Mouse (Mus musculus) kidney, adult 2 months (tissue): ENCODE measurements around the gene Cpm. TPM values are rescaled to one million over a fixed set of nuclear protein-coding genes. Genes with fewer than 3 reads are reported as not detected.
"Not testable (repeated sequence)": the region's sequence is repeated elsewhere in the genome, so short reads cannot be mapped to it uniquely, and the experiment has no call there.

ENCODE experiments used
- DNase-seq: peaks from one replicate; pipeline ENCODE4 v3.0.0; 2021
- H3K27ac ChIP-seq: fragments of 200-500 bp; 2 replicates; pipeline ENCODE4 v1.5.1; 2012; ENCODE audit warnings: low read depth, low read length, control low read depth, inconsistent platforms; ENCODE audit not compliant: insufficient read depth
- H3K27me3 ChIP-seq: fragments of 200-500 bp; replicated peaks from 2 replicates; pipeline ENCODE4 v1.6.1; 2012; ENCODE audit warnings: mild to moderate bottlenecking, moderate library complexity, low read length, inconsistent platforms; ENCODE audit not compliant: control insufficient read depth, insufficient read depth
- H3K36me3 ChIP-seq: fragments of 200-500 bp; 2 replicates; pipeline ENCODE4 v1.6.1; 2012; ENCODE audit warnings: mild to moderate bottlenecking, moderate library complexity, low read length, inconsistent platforms; ENCODE audit not compliant: control insufficient read depth, insufficient read depth
- H3K4me1 ChIP-seq: fragments of 200-500 bp; 2 replicates; pipeline ENCODE4 v1.6.1; 2011; ENCODE audit warnings: low read length; ENCODE audit not compliant: control insufficient read depth, insufficient read depth
- H3K4me3 ChIP-seq: fragments of 200-500 bp; 2 replicates; pipeline ENCODE4 v1.5.1; 2011; ENCODE audit warnings: mild to moderate bottlenecking, low read depth, low read length, control low read depth; ENCODE audit not compliant: insufficient read depth
- CTCF ChIP-seq: fragments of 200-500 bp; conservative IDR thresholded peaks from 2 replicates; pipeline ENCODE4 v1.5.1; 2011; ENCODE audit warnings: low read depth, mild to moderate bottlenecking, control low read depth, low read length, moderate library complexity, mixed read lengths; ENCODE audit not compliant: insufficient read depth, insufficient read length
- POLR2A ChIP-seq: fragments of 200-500 bp; IDR thresholded peaks from one replicate; pipeline ENCODE4 v1.6.1; 2011; ENCODE audit warnings: low read depth, low read length, control low read depth
- WGBS: fragments of 180-500 bp; shearing (Covaris S2); methylation state at CpG from one replicate; pipeline ENCODE4 v1.1.7; 2018; 5-methylcytosine and 5-hydroxymethylcytosine counted together
- polyA plus RNA-seq: library from polyadenylated mRNA; depleted of rRNA; stranded (reverse); fragments of >200 nt; gene quantifications from 2 replicates; pipeline ENCODE4 v1.2.3, GENCODE M21; 2012

Cpm gene
- polyA plus RNA-seq, 1 experiment: 37.2 TPM

GRCm38 (mm10) chr10:117711408-117711807 lies 82.1 kb downstream of the Cpm start:
- Histone ChIP-seq H3K4me3 (no peak overlapping the region; the same call in 1 of the 2 replicates), H3K27ac (peak overlapping the region; percentile 93), H3K4me1 (peaks cover 13% of the 10 kb centered on the region), H3K36me3 (no peaks in the 10 kb centered on the region; the same call in 1 of the 2 replicates), H3K27me3 (no peaks in the 10 kb centered on the region)
- WGBS: 31% methylated on average over 5 of the region's 5 CpGs
- peak; percentile 84 for DNase-seq
- no peak for TF ChIP-seq CTCF
- no peak for TF ChIP-seq POLR2A

GRCm38 (mm10) chr10:117712191-117712754 lies 83.0 kb downstream of the Cpm start:
- Histone ChIP-seq H3K27me3 (no peaks in the 10 kb centered on the region), H3K27ac (peak overlapping the region; percentile 93), H3K4me3 (no peak overlapping the region), H3K4me1 (peaks cover 17% of the 10 kb centered on the region), H3K36me3 (no peaks in the 10 kb centered on the region; the same call in 1 of the 2 replicates)
- TF ChIP-seq POLR2A: no peak
- 80% methylated on average over 9 of the region's 9 CpGs for WGBS
- DNase-seq: peak; percentile 54

- no peaks in the 10 kb centered on the region; the same call in 1 of the 2 replicates for H3K36me3 ChIP-seq
- H3K4me3 ChIP-seq: no peak overlapping the region
- H3K4me1 ChIP-seq: peaks cover 23% of the 10 kb centered on the region
- no peak for DNase-seq
- no peaks in the 10 kb centered on the region for H3K27me3 ChIP-seq
- TF ChIP-seq POLR2A: no peak
- no peak for TF ChIP-seq CTCF
- no peak overlapping the region for H3K27ac ChIP-seq
- 92% methylated on average over 9 of the region's 9 CpGs for WGBS
Measured at GRCm38 (mm10) chr10:117712871-117713270, 83.6 kb downstream of the Cpm start.

GRCm38 (mm10) chr10:117713466-117713865 lies 84.2 kb downstream of the Cpm start:
- TF ChIP-seq POLR2A: no peak
- TF ChIP-seq CTCF: no peak
- Histone ChIP-seq H3K27me3 (no peaks in the 10 kb centered on the region), H3K36me3 (no peaks in the 10 kb centered on the region; the same call in 1 of the 2 replicates), H3K4me1 (peaks cover 29% of the 10 kb centered on the region), H3K27ac (no peak overlapping the region), H3K4me3 (no peak overlapping the region)
- DNase-seq: no peak
- WGBS: 93% methylated on average over 8 of the region's 8 CpGs

- Histone ChIP-seq H3K36me3 (no peaks in the 10 kb centered on the region), H3K27ac (no peak overlapping the region), H3K27me3 (no peaks in the 10 kb centered on the region), H3K4me3 (no peak overlapping the region), H3K4me1 (peaks cover 30% of the 10 kb centered on the region)
- WGBS: 89% methylated on average over 3 of the region's 3 CpGs
- TF ChIP-seq POLR2A (no peak), CTCF (no peak)
- no peak for DNase-seq
Measured at GRCm38 (mm10) chr10:117714048-117714545, 84.8 kb downstream of the Cpm start.

- TF ChIP-seq CTCF (no peak), POLR2A (no peak)
- DNase-seq: no peak
- Histone ChIP-seq H3K4me1 (peaks cover 31% of the 10 kb centered on the region), H3K4me3 (no peak overlapping the region), H3K36me3 (no peaks in the 10 kb centered on the region), H3K27me3 (no peaks in the 10 kb centered on the region), H3K27ac (no peak overlapping the region)
- 84% methylated on average over 4 of the region's 4 CpGs for WGBS
Measured at GRCm38 (mm10) chr10:117714928-117715500, 85.7 kb downstream of the Cpm start.

- not testable (repeated sequence) for H3K27ac ChIP-seq, H3K36me3 ChIP-seq, H3K4me3 ChIP-seq, DNase-seq, H3K27me3 ChIP-seq
- H3K4me1 ChIP-seq: peaks cover 31% of the 10 kb centered on the region
- WGBS: 96% methylated on average over 1 of the region's 1 CpGs
Measured at GRCm38 (mm10) chr10:117715654-117716053, 86.4 kb downstream of the Cpm start.
